Mouse (Mus musculus) ovary, adult 18-20 months (tissue): ENCODE measurements around the gene Dpp9.

Experiments used
- DNase-seq: peaks from one replicate; pipeline ENCODE4 v3.0.0; 2022; ENCODE audit warnings: low spot score, mixed read lengths

Gene Dpp9

DNA sequence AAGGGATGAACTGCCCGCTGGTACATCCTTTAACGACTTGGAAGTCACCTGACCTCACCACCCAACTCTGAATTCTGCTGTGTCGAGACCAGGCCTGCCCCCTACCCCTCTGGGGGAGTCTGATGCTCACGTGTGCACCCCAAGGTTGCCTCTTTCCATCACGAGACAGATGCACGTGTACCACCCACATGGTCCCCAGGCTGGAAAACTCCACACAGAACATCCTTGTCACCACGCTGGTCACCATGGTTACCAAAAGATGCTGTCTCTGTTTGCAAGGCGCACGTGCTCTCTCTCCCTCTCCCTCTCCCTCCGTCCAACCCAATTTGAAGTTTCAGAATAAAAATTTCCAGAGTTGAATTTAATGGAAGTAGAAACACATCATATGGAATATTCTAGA lies 11.2 kb upstream of the Dpp9 start:
- DNase-seq, result no peak

DNA sequence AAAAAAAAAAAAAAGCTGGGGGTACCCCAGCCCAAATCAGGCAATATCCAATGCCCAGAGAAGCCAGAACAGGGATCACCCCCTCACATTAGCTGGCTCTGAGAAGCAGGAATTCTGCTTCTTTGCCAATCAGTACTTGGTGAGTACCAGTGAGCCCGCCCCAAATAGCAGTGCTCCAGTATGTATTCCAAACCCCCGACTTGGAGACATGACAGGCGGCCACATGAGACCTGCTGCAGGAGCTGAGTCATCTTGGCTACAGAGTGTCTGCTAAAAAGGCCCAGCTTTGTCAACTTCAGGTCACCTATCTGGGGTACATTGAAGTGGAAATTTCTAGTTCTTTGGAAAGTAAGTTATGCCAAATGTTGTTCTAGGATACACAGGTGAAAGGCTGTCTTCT lies 7.9 kb upstream of the Dpp9 start:
- DNase-seq, result no peak

DNA sequence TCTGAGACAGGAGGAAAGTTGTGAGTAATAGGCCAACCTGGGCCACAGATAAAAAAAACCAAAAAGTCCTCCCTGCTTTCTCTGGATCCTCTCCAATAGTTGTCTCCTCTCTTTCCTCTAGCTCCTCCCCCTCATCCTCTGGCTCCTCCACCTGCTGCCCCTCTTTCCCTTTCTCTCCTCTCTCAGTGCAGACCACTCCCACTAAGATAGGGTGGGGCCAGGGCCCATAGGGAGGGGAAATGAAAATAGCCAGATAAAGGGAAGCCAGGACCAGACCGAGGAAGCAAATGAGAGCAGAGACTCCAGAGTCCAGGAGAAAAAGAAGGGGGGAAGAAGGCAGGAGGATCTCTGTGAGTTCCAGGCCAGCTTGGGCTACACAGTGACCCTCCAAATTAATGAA lies 6.2 kb upstream of the Dpp9 start:
- no peak for DNase-seq

DNA sequence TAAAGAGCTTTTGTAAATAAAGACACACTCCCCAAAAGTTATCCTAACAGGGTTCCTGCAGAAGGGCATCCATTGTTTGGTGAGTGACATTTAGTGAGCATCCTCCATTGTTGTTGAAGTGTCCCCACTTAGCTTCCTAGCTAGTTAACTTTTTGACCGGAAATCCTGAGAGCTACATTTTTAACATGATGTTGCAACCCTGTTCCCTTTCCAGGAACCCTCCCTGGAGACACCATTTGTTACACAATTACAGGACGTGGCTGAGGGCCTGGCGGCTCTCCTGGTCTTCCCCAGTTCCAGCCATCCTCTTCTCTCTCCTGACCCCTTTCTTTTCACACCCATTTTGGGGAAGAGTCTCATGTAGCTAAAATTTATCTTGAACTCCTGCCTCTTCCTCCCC lies 1.1 kb upstream of the Dpp9 start:
- no peak for DNase-seq

DNA sequence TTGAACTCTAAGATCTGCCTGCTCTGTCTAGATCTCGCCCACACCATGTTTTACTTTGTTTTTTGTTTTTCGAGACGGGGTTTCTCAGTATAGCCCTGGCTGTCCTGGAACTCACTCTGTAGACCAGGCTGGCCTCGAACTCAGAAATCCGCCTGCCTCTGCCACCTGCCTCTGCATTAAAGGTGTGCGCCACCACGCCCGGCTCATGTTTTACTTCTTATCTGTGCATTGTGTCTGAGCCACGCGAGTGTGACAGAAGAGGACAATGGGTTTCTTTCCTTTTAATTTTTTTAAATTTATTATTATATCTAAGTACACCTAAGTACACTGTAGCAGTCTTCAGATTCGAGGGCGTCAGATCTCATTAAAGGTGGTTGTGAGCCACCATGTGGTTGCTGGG lies 546 bp upstream of the Dpp9 start:
- no peak for DNase-seq

DNA sequence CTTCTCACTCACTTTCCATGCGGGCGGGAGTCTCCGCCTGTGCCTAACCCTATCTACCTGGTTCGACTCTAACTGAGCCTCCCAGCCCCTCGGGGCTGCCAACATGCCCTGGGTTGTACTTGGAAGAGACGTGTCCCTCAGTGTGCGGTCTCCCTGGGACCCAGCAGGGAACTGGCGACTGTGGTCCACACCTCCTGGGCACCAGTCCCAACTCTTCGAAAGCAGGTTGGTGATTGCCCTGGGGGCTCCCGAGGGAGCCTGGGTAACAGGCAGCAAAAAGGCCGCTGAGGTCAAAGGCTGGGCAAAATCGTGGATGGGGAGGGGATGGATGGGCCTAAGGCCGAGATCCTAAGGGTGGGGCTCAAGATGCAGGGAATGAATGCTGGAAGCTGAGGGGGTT lies 1.0 kb downstream of the Dpp9 start:
- DNase-seq, result no peak

DNA sequence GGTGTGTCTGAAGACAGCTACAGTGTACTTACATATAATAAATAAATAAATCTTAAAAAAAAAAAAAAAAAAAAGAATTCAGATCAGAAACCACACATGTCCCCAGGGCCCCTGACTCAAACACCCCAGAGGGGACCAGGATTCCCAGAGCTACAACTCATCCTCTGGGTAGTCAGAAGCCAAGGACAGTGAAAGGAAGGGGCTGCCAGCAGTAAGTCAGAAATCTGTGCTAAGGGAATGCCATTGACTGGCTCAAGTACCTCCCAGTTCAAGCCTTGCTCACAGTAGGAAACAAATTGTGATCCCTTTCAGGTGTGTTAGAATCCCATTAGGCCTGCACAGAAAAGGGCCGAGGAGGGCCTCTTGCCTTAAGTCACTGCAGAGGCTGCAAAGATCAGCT lies 4.5 kb downstream of the Dpp9 start:
- DNase-seq, result no peak

DNA sequence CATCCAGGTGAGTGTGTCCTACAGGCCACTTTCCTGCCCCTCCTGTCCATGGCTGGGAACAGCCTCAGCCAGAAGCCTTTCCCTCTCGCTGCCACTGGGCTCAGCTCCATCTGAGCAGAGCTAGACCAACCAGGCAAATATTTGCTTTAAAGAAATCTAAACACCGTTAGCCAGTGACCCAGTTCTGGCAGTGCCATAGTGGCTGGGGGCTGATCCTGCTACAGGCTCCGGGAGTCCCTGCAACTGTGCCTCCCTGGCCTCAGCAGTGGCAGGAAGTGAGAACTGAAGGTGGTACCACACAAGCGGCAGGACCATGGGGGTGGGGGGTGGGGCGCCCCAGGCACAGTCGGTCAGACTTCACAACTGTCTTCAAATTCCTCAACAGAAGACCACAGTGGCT lies 6.0 kb downstream of the Dpp9 start:
- DNase-seq, result no peak

DNA sequence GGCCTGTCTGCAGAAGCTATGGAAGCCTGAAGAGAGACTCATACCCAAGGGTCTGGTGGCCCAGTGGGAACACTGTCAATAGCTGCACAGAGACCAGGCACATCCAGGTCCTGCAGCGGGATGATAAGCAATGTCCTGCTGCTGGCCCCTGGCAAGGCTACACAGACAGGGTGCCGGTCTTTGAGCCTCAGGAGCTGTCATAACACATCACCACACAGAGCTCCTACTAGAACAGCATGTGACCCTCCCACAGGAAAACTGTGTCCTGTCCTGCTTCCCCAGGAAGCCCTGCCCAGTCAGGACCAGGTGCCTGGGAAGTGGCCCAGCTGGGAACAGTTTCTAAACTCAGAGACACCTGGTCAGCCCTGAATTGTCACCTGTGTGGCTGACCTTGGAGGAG lies 7.6 kb downstream of the Dpp9 start:
- no peak for DNase-seq

DNA sequence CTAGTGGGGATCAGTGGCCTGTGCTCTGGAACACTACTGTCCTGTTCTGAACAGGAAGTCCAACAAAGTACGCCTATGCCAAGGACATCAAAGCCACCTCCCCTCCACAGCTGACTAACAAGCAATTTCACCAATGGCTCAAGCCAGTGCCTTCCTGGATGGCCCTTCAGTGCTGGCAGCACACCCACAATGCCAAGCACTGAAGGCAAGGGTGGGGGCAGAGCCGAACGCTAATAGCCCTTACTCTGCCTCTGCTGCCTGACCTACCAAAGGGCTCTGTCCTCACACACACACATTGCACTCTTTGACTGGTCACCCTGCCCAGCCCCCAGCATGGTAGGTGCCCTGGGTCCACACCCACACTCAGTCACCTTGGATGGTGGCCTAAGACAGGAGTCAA lies 9.9 kb downstream of the Dpp9 start:
- DNase-seq, result no peak

DNA sequence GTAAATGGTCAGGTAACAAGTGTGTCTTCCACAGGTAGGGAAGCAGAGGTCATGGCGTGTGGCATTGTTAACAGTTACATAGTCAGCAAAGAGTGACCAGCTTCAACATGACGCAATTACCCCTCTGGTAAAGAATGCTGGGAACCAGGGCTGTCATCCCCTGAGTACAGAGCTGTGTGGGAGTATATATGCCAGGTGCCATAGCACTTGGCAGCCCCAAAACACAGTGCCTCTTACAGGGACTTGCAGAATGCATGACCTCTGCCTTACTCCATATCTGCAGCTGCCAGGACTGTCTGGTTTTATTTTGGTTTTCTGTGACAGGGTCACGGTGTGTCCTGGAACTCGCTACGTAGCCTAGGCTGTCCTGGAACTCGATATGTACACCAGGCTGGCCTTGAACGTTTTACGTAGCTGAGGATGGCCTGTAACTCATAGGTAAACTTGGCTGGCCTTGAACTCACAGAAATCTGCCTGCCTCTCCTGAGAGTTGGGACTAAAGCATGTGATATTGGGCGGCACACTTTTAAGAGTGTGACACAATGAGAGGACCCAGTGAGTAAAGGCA lies 10.7 kb downstream of the Dpp9 start:
- DNase-seq, result no peak

DNA sequence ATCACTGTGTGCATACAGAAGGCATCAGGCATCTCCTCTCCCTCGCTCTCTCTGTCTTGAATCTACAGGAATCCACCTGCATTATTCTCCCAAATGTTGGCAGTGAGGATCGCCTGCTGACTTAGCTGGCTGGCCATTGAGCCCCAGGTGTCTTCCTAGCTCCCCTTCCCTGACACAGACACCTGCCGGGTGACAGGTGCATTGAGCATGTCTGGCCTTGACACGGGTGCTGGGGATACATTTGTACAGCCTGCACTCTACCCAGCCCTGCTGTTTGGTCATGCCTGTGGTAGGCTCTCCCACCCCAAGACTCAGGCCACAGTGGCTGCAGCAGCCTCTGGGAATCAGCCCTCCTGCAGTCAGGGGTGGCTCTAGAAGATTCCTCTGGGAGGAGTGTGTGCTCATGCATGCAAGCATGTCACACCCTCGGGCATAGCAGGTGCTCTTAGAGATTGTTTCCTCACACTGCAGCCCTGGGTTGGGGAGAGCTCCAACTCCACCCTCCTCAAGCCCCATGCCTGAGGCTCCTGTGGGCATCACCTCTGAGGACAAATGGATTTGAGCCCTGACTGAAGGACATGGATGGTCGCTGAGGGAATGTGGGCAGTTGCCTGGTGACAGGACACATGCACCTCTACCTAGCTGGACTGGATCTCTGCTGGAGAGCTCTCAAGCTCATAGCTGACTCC lies 11.6 kb downstream of the Dpp9 start:
- no peak for DNase-seq

DNA sequence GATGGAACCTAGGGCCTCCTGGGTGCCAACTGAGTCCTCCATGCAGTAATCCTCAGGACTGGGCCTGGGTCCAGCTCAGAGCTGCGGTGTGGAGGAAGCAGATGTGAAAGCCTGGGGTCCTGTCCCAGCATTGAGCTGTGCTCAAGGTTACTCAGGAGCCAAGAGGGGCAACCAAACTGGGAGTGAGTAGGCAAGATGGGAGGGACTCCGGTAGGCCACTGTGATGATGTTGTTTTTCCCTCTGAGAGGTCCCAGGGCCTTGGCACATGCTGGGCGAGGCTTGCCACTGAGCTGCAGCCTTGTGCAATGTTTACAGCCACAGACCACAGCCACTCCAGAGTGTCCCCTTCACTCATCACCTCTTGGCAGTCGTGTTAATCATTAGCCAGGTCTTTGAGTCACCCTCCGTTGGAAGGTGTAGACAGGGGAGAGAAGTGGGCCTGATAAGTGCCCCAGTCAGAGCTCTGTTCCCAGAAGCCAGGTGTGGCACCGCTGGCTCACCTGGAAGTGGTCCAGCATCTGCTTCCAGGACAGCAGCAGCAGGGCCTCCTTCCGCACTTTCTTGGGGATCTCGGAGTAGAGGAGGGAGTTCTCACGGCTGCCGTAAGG lies 12.3 kb downstream of the Dpp9 start:
- no peak for DNase-seq

DNA sequence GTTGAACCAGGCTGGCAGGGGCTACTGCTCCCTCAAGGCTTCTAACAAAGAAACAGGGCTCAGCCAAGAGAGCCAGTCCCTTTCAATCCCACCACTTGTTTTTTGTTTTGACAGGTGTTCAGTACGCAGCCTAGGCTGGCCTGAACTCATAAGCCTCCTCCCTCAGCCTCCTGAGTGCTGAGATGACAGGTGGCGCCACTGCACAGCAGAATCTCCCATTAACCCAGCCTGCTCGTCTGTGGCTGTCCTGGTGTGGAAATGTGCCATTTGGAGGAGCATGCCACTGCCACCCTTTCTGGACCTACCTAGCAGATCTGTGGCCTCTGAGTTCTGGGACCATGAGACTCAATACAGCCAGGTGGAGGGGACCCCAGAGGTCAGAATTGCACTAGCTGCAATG lies 15.0 kb downstream of the Dpp9 start:
- DNase-seq, result no peak

DNA sequence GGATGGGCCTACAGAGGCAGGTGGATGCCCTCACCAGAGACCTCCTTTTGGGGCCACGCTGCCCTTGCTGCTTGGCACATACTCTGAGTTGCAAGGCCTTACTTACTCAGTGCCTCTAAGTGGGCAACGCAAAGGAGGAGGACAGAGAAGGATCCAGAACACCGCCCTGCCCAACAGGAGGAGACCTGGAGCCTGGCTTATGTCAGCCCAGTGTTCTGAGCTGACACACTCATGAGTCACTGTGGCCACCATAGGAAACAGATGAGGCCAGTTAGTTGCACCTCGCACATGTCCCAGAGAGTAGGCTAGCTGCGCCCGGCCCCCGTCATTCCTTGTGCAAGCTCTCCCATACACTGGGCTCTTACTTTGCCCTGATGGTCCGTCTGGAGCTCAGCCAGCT lies 16.2 kb downstream of the Dpp9 start:
- no peak for DNase-seq

DNA sequence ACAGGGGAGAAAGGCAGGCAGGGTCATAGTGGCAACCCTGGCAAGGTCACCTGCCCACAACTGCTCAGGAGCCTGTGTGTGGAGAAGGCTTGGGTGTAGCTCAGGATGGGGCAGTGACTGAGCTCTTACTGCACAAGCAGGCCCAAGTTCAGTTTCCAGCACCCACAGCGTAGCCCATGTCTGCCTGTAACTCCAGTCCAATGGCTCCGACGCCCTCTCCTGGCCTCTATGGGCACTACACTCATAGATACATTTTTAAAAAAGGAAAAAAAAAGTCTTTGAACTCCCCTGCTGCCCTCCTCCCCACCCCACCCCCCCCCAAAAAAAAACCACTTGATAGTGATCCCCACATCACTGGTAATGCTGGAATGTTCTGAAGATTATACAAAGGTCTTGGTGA lies 17.1 kb downstream of the Dpp9 start:
- no peak for DNase-seq

DNA sequence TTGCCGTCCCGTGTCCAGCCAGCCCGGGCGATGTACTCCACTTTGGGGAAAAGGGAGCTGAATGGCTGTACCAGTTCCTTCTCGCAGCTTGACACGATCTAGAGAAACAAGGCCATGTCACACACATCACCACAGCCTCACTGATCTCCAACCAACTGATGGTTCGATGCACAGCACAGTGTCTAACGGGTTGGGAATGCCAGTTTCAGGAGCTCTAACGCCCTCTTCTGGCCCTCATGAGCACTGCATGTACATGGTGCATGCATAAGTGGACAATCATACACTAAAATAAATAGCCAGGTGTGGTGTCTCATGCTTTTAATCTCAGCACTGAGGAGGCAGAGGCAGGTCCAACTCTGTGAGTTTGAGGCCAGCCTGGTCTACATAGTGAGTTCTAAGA lies 18.1 kb downstream of the Dpp9 start:
- no peak for DNase-seq

DNA sequence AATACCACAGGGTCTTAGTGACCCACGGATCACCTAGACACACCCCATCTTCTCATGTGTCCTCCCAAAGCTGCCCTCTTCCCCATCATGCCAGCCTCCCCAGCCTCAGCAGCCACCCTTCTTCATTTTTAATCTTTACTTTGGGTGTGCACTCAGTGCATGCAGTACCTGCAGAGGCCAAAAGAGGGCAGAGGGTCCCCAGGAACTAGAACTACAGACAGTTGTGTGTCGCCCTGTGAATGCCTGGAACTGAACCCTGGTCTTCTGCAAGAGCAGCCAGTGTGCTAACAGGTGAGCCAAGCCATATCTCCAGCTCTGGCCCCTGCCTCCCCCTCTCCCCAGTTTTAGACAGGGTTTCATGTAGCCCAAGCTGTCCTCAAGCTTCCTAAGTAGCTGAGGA lies 21.8 kb downstream of the Dpp9 start:
- no peak for DNase-seq

DNA sequence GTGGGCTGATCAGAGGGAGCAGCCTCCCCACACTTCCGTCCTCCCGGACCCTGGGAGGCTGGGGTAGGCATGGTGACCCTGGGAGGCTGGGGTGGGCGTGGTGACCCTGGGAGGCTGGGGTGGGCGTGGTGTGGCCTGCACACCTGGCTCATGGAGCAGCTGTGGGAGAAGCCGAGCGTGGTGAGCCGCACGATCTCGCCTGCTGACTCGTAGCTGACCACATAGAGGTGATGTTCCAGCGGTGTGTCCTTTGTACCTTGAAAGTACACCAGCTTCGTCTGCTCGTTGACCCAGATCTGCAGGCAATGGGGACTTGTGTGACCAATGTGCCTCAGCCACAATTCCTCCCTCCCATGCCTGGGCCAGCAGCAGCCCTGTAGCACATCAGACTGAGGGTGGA lies 23.9 kb downstream of the Dpp9 start:
- DNase-seq, result no peak

DNA sequence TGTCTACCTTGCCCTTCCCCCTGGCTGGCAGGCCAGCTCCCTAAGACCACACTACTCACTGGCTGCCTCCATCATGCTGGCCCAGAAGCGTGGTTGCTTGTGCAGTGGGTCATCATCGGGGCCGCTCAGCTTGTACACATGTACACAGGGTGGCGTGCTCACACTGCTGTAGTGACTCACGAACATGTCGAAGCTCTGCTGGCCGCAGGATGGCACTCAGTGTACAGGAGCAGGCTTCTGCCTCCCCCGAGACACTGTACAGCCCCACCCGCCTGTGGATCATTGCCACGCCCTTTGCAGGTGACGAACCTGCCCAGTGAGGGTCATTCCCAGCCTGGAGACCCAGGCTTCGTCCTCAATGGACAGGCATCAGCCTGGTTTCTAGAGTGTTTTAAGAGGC lies 24.3 kb downstream of the Dpp9 start:
- DNase-seq, result no peak

DNA sequence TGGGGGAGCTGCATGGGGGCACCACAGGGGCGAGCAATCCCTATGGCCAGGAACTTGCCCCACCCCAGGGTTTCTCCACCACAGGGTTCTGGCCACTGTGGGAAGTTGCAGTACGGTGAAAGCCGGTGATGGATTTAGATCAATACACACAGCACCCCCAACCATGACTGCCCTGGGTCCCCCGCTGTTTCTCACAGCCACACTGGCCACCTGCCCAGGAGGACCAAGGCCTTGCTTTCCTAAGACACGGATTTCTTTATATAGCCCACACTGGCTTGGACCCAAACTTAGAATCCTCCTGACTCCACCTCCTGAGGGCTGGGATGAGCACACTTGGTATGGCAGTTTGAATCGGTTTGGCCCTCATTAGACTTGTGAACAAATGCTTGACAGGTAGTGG lies 27.4 kb downstream of the Dpp9 start:
- no peak for DNase-seq

DNA sequence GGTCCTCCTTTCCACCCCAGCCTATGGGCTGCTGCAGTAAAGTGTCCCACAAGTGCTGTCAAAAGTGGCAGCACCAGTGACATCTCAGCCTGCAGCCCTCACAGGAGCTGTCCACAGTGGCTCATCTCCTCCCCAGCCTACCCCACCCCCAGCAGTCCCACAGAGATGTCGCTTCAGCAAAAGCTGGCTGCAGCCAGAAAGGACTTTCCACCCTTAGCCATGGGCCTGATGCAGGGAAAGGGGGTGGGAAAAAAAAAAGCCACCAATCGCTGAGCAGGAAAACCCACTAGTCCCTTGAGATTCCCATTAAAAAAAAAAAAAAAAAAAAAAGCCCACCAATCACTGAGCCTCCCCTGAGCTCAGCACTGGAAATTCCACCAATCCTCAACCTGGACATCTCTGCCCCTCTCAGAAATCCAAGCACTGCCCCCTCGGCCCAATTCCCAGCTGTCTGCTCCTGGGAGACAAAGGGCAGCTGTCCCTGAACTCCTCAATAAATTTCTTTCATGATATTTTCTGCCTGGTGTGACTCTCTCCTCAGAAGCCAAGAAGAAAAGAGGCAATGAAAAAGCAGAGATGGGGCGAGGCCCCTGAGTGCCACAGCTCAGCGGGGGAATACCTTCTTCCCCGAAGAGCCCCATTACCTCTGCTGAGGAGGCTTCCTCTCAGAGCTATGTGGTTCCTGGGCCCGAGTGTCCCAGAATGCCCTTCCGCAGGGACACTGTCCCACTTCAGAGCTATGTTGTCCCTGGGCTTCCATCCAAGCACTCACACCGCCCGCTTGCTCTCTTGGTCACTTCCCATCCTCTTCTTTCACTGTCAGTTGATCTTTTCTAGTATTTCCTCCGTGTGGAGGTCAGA lies 33.2 kb downstream of the Dpp9 start:
- DNase-seq, result no peak

DNA sequence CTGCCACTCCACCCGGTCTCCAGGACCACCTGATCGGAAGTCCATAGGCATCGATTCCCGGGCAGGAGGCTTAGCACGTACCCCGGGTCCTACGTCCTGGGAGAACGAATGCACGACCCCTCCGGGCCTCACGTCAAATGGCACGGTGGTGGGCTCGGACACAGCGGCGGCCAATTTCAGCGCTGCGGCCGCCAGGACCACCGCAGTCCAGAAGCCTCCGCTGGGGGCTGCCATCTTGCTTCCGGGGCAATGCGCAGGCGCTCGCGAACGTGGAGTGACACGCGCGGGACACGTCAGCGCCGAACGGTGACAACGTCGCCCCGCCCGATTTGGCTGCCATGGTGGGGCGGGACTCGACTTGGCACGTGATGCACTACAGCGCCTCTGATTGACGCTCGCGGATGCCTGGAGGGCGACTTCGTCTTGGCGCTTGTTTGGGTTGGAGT lies 35.0 kb downstream of the Dpp9 start, which contains the start of gene Mydgf:
Gene Mydgf, minus strand, starts transcription at position 263 of the 446 bp plus-strand sequence.
- DNase-seq, result peak; percentile 91
